Mouse (Mus musculus): Measurements from ENCODE around the gene Tmem135.

Gene Tmem135

DNA sequence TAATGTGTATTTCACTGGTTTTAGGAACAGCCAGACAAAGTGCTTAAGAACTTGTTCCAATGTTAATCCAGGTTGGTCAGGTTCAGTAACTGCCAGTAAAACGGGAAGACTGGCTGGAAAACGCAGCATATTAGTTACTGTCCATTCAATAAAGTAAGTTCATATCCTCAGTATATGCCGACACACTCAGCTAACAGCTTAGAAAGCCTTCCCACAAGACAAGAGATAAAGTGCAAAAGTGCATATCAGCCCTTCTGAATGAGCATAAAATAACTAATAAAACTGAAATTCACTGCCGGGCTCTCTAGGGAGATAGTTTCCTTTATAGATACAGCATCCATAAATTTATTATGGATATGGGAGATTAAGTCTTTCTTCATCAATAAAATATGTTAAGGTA, 161.5 kb downstream of the Tmem135 start:
- no peak for DNase-seq

DNA sequence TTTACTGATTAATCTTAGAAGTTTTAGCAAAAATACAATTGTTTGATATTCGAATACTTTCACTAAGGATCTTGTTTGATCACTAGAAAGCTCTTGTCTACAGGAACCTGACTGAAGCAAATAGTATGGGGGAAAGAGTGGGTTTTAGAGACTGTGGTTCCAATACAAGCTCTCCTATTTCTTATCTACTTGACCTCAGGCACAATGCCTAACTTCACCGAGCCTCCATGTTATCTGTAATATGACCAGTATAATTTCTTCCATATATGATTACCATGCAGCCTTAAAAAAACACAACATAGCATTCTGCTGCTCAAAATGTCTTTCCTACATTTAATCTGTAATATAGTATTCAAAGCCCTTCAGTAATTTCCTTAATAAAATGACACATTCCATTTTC, 161.9 kb downstream of the Tmem135 start:
- DNase-seq = no peak

DNA sequence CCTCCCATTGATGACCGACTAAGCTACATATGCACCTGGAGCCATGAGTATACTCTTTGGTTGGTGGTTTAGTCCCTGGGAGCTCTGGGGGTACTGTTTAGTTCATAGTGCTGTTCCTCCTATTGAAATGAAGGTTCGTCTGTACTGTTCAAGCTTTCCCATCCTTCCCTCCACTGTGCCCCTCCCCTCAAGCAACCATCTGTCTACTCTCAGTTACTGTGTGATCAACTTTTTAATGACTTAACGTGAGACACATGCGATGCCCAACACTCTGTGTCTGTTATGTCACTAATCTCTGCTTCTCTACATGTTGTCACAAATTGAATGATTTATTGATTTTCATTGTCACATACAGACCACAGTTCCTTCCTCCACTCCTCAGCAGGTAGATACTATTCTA, 164.4 kb downstream of the Tmem135 start:
- DNase-seq = no peak

DNA sequence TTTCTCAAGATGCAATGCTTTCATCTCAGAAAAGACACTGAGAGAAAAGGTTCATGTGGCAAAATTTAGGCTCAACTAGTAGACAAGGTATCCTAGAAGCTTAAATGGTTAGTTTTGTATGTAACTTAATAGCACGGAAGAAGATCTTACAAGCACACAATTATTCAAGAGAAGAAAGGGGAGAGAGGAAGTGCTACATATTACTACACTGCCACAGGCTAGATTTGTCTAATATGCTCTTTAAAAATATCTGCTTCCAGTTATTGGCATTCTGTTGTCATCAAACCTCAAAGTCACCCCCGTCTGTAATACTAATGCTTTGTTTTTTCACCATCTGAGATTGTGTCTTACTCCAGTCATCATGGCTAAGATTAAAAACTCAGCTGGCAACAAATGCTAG, 167.4 kb downstream of the Tmem135 start:
- DNase-seq = no peak

DNA sequence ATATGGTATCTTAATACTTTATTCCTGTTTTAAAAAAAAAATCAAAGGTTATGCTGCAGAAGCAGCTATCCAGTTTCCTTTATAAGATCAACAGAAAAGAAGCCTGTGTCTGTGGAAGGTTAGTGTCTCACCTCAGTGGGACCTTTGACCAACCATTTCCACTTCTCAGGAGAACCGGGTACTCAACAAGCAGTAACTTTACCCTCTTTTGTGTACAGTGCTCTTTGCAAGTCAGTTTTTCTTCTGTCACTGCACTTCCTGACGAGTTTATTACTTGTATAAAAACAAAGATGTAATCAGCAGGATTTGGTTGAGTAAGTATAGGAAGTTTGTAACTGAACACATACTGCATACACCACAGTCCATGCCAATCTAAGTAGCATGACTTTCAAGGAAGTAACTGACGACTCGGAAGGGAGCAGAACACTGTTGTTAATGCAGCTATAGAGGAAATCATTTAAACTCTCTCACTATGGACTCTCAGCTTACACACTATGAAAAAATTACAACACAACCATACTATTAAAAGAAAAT, 168.0 kb downstream of the Tmem135 start:
- no peak for DNase-seq

DNA sequence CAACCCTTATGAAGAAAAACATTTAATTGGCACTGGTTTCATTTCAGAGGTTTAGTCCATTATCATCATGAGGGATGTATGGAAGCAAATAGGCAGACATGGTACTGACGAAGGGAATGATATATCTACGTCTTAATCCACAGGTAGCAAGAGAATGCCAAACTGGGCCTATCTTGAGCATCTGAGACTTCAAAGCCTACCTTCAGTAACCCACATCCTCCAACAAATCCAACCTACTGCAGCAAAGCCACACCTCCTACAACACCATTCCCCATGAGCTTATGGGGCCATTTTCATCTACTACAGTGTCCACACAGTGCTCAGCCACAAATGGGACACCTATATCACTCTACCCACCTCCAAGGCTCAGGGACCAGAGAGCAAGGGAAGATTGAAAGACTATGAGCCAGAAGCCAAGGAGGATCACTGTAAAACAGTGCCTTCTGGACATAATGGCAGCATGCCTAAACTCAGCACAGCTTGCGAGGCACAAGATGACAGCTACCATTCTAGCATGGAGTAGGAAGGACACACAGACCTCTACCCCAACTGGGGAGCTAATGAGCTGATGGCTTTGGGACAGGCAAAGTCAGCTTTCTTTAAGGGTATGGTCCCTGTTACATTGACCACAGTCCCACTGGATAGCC, 171.4 kb downstream of the Tmem135 start:
- DNase-seq = no peak

DNA sequence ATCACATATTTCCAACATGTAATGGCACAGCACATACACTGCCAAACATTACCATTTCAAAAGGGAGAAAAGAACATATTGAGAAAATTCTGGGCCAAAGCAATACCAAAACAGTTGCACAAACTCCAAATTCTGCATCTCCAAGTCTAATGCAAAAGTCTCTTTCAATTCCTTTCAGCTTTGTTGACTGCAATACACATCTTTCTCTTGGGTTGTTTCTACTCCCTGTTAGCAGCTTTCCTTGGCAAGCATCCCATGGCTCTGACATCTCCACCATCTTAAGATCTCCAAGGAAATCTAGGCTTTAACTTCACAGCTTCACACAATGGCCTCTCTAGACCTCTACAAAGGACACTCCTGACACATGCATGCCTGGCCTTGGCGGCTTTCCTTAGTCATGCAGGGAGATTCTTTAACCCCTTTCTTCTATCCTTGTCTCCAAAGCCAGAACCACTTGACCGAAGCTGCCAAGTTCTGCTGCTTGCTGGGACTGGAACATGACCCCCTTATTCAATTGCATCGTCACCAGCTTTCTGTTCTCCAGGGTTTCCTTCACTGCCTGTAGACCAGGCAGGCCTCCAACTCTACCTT, 172.7 kb downstream of the Tmem135 start:
- no peak for DNase-seq

DNA sequence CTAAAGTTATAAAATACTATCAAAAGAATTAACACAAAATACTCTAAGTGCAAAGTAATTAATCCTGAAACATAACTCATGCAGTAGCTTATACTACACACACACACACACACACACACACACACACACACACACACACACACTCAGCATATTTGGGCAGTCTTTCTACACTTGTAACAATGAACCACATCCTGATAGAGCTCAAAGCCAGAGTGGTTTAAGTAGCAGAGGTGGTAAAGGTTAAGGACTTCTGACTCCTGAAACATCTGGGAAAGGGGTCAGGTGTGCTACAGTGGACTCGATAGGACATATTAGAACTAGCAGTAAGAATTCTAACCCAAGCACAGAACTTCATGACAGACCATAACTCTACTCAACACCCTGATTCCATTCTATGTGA, 181.4 kb downstream of the Tmem135 start:
- DNase-seq = no peak

DNA sequence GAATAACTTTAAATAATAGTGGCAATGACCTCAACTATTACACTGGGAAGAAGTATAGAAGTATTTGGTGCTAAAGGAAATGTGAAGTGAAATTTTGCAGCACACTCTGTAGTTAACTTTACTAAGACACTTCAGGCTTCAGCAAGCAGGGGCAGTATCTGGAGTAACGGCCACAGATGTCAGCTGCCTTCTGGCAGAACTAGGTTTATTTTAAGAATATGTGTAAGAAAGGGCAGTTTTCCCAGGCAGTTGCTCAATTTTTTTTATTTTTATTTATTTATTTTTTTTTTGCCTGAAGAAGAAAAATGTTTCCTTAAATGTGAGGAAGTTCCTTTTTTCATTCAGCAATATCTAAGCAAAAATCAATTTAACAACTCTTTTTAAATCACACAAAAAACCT, 187.4 kb downstream of the Tmem135 start:
- no peak for DNase-seq

DNA sequence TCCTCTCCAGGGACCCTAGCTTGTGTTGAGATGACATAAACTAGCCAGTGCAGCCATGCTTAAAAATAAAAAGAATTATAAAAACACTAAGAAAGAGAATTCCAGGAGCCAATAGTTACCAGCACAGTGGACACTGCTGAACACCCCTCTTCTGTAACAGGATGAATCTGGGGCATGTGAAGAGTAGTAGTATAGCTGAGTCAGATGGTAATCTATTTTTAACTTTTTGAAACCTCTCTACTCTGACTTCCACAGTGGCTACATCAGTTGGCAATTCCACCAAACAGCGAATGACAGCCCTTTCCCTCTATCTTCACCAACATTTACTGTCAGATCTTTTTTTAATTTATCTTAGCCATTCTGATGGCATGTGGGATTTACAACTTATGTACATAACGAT, 187.9 kb downstream of the Tmem135 start:
- no peak for DNase-seq

DNA sequence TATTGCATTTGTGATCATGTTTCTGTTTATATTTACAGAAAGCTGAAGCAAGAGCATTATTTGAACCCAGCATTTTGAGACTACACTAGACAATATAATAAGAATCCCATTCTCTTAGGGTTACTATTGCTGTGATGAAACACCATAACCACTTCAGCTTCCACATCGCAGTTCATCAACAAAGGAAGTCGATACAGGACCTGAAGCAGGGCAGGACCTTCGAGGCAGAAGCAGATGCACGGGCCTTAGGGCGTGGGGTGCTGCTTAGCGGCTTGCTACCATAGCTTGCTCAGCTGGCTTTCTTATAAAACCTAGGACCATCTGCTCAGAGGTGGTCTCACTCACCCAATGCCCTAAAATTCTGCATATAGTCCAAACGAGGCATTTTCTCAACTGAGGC, 188.3 kb downstream of the Tmem135 start:
- DNase-seq = no peak

DNA sequence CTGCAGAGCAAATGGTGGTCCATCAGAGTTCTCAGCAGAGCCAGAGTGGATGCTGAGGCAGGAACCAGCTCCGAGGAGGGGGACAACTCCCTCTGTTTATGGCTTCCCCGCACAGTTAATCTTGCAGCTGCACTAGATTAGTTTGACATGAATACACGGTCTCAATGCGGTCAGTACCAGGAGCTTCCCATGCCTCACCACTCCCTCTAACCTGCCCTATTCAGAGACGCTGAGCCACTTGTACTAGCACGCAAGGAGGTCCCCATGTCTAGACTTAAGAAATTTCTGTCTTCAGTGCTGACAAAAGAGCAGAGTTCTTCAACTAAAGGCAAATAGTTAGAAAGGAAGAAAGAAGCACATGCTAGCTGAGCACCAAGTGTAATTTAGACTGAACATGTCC, 193.5 kb downstream of the Tmem135 start:
- DNase-seq = no peak

DNA sequence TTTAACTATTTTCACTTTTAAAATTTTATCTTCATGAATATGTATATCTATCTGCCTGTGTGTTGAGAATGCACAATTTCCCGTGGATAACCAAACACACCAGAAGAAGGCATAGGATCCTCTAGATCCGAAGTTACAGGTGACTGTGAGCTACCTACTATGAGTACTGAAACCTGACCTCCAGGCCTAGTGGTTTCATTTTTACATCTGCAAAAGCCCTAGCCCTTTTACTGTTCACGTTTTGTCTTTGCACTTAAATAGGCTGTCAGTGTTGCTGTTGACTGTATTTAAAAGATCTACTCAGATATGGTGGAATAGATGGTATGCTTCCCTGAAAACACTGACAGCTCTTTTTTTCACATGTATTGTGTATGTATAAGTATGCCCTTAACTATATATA, 197.9 kb downstream of the Tmem135 start:
- no peak for DNase-seq

DNA sequence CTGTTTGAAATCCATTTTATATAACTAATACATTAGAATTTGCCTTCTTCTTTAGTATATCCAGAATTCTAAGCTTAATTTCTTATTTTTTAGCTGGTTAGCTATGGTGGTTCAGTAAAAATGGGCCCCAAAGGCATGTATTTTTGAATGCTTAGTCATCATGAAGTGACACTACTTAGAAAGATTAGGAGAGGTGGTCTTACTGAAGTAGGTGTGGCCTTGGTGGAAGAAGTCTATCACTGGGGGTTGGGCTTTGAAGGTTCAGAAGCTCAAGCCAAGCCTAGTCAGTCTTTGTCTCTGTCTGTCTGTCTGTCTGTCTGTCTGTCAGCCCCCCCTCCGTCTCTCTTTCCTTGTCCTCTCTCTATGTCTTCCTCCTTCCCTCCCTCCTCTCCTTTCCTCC, 198.6 kb downstream of the Tmem135 start:
- no peak for DNase-seq

DNA sequence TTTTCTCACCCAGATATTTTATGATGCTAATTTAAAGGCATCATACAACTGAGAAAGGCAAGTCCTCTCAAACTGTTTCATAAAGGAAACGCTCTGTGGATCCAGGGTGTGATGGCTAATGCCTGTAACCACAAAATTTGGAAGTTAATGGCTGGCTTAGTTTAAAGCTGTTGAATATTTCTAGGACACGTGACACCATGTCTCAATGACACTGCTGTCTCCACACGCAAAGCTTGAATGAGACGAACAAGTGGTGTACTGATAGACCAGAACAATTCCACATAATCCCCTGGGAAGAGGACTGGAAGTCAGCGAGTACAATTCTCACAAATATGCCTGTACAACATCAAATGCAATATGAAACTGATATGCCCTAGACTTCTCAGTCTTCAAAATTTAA, 200.9 kb downstream of the Tmem135 start:
- DNase-seq = no peak

DNA sequence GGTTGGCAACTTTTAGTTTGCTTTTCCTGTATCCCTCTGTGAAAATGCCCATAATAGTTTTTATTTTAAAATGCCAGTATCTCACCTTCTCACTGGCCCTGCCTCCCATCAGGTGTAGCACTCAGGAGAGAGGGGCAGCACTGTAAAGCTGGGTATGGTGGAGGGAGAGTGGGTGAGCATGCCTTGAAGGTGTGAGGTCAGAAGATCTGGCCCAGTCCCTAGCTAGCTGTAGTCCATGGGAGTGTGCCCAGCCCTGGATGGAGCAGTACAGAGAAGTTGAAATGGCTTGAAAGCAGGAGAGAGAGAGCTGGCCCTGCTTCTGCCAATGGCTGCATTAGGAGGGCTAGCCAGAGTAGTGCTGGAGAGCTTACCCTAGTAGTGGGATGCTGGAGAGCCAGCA, 202.1 kb downstream of the Tmem135 start:
- no peak for DNase-seq

DNA sequence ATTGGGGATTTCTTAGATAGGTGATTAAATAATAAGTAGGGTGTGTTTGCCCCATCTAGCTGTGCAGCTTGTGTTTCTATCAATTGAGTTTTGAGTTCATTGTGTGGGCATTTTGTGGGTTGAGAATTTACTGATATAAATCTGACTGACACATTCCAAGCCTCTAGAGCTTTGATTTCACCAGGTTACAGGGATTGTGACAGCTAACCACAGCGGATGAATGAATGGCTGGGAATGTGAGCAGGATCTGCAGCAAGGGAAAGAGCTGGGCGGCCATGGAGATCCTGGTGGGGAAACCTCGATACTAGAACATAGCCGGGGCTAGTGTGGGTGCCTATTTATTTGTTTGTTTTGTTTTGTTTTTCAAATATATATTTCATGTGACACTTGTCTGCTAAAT, 205.5 kb downstream of the Tmem135 start:
- no peak for DNase-seq

DNA sequence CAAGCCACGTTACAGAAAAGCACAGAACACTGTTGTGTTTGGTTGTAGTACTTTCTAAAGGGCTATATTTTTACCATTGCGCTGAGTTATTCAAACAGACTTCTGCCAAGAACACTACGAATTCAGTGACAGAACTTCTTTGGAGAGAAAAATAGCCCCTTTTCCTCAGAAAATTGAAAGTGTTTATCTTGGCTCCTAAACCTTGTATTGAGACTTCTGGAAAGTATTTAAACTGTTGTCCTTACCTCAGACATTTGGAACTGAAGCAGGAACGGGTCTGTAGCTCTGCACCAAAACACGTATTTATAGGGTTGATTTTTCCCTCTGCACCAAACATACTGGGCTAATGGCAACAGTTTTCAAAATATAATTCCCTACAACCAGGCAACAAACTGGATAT, 210.6 kb downstream of the Tmem135 start:
- DNase-seq = no peak

DNA sequence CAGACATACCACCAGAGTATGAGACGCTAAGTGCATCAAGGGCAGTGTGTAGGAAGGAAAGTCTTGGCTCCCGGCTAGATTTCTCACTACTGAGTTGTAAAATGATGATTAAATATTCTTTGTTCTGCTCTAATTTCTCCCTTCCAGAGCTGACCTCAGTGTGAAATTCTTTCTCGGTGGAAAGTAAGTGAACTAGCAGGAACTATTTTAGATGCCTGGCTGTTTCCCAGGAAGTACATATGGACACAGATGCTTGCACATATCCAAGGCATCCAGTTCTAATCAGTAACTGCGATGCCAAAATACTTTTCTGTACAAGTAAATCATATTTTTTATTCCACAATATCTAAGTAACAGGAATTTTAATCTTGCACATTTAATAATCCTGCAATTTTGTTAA, 220.1 kb downstream of the Tmem135 start:
- no peak for DNase-seq

DNA sequence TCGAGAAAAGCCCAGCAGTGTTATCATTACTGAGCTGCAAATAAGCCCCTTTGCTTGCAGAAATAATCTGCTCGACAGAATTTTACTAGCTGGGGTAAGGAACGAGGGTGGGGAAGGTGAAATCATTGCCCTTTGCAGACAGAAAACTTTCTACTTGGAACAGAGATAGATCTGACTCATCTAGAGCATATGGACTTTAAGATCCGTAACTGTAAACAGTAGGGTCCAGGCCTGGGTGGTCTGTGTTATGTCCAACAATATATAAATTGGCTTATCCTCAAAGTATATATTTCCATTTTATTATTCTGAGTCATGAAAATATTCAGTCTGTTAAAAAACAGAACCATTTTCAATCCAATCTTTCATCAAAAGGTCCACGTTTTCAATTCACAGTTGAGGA, 221.1 kb downstream of the Tmem135 start:
- DNase-seq = no peak

DNA sequence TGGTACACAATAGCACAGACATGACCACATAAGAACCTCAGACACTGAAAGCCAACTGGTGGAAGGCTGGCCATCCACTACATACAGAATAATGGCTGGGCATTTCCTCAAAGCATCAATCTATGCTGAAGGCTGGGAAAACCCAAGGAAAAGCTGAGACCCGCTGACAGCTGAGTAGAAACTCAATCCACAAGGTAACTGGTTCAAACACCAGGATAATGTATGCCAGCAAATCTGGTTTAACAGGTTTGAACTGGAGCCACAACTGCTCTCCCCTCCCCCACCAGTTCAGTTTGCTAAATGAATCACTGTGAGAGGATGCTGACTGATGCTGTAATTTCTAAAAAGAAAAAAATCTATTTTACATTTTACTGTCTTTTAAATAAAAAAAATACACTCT, 222.7 kb downstream of the Tmem135 start:
- DNase-seq = no peak

DNA sequence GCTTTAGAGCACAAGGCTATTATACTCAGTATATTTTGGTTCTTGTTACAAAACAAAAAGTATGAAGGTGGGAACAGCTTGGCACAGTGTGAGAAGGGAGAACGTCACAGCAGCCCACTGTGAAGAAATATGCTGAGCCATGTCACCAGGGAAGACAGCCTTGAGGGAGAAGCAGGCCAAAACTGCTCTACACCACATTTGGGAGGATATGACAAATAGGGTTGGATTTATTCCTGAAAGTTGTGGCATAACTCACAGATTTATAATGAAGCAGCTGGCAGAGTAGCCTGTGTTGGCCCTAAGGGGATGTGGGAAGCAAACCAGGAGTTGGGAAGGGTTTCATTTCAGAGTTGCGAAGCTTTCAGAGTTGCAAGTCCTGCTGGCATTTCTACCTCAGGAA, 225.4 kb downstream of the Tmem135 start:
- DNase-seq = no peak

DNA sequence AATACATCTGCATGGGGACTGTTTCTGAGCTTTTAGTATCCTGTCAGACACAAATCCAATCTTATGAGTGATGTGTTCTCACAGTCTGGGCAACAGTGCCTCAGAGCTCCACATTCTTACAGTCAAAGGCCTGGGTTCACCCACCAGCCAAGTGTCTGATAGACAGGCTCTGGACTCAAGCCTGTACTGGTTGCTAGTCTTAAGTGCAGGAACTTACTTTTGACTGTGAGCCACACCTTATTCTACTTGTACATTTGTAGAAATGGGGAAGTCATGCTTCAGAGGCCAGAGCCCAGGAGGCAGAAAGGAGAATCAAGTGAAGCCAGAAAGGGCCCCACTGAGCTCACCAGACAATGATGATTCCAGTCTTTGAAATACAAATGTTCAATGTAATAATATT, 226.1 kb downstream of the Tmem135 start:
- DNase-seq = no peak

DNA sequence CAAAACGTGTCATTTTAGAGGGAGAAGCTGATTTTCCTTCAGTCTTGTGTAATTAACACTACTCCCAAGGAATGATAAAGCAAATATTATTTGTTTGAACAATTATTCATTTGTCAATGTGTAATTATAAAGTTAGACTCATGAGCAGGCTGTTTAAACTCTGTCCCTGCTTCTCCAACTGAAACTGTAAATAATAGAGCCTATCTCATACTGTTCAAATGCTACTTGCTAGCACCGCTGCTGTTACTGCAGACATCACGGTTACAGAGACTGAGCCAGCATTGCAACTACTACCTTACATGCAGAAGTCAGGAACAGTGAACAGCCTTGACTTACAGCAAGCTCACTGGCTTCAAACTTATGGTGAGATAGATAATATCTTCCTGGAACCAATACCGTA, 229.6 kb downstream of the Tmem135 start:
- no peak for DNase-seq

DNA sequence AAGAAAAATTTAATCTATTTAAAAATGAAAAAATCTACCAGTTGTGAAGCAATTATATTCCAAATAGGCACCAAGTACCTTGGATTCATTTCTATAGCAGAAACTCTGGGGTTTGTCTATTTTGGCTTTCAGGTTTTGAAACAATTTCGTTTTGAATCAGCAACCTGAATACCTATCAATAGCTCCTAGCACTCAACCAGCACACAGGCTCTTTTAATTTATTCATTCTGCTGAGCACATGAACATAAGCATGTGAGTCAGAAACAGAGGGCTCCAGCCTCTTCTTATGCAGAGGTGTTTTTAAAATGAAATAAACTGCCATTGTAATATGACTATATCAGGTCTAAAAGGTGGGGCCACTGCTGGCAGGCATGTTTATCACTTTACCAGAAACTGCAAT, 231.0 kb downstream of the Tmem135 start:
- no peak for DNase-seq
